Mouse (Mus musculus) CH12.LX (cell line): ENCODE data around the gene Tia1.

Experiments used
- CTCF ChIP-seq, 2 experiments: IDR thresholded peaks in 1 of 2; conservative IDR thresholded peaks in 1 of 2; 2 replicates each; pipeline ENCODE4 v1.5.1; 2011 to 2012; ENCODE audit warnings: low read depth in 2 of 2, low read length in 2 of 2, improper control_type of control experiment in 1 of 2, inconsistent platforms in 1 of 2, mild to moderate bottlenecking in 1 of 2, moderate library complexity in 1 of 2
- EP300 ChIP-seq: IDR thresholded peaks from 2 replicates; pipeline ENCODE4 v1.6.1; 2011; ENCODE audit warnings: low read length, improper control_type of control experiment
- HCFC1 ChIP-seq: IDR thresholded peaks from 2 replicates; pipeline ENCODE4 v1.6.1; 2012; ENCODE audit warnings: low read depth, mild to moderate bottlenecking, inconsistent platforms, low read length, improper control_type of control experiment
- JUN ChIP-seq: IDR thresholded peaks from 2 replicates; pipeline ENCODE4 v1.6.1; 2011; ENCODE audit warnings: low read depth, mild to moderate bottlenecking, low read length, improper control_type of control experiment, moderate library complexity; ENCODE audit not compliant: insufficient read depth
- JUND ChIP-seq: conservative IDR thresholded peaks from 2 replicates; pipeline ENCODE4 v1.6.1; 2011; ENCODE audit warnings: low read depth, low read length, improper control_type of control experiment
- MAX ChIP-seq: IDR thresholded peaks from 2 replicates; pipeline ENCODE4 v1.6.1; 2011; ENCODE audit warnings: low read length, improper control_type of control experiment
- NELFE ChIP-seq: IDR thresholded peaks from 2 replicates; pipeline ENCODE4 v1.6.1; 2011; ENCODE audit warnings: low read depth, low read length, improper control_type of control experiment
- POLR2A ChIP-seq: IDR thresholded peaks from 2 replicates; pipeline ENCODE4 v1.6.1; 2011; ENCODE audit warnings: low read depth, mild to moderate bottlenecking, improper control_type of control experiment, low read length
- USF1 ChIP-seq: IDR thresholded peaks from 2 replicates; pipeline ENCODE4 v1.6.1; 2014; ENCODE audit warnings: low read depth, mild to moderate bottlenecking, inconsistent platforms, low read length, improper control_type of control experiment
- USF2 ChIP-seq: conservative IDR thresholded peaks from 2 replicates; pipeline ENCODE4 v1.6.1; 2011; ENCODE audit warnings: low read depth, low read length, improper control_type of control experiment
- ZC3H11A ChIP-seq: IDR thresholded peaks from 2 replicates; pipeline ENCODE4 v1.6.1; 2012; ENCODE audit warnings: low read depth, mild to moderate bottlenecking, inconsistent platforms, low read length, improper control_type of control experiment
- ZKSCAN1 ChIP-seq: IDR thresholded peaks from 2 replicates; pipeline ENCODE4 v1.6.1; 2012; ENCODE audit warnings: low read depth, inconsistent platforms, low read length, improper control_type of control experiment, borderline replicate concordance
- ZMIZ1 ChIP-seq: IDR thresholded peaks from 2 replicates; pipeline ENCODE4 v1.6.1; 2012; ENCODE audit warnings: low read depth, mild to moderate bottlenecking, inconsistent platforms, low read length, improper control_type of control experiment

GRCm38 (mm10) chr6:86371950-86372516 is 32.0 kb upstream of the Tia1 start:
- TF ChIP-seq POLR2A (no peak), JUN (no peak), CTCF (conservative IDR thresholded peaks at IDR 0.05 in 1 of 2, IDR thresholded peaks at IDR 0.05 in 1 of 2; ENCODE audit: low read depth in 2 of 2, low read length in 2 of 2) (no peak), USF1 (no peak), NELFE (no peak), EP300 (no peak), JUND (no peak), USF2 (no peak), HCFC1 (no peak), ZMIZ1 (no peak), MAX (no peak), ZC3H11A (no peak), ZKSCAN1 (no peak)
